Mouse (Mus musculus): ENCODE data around the gene Sergef.

DNA sequence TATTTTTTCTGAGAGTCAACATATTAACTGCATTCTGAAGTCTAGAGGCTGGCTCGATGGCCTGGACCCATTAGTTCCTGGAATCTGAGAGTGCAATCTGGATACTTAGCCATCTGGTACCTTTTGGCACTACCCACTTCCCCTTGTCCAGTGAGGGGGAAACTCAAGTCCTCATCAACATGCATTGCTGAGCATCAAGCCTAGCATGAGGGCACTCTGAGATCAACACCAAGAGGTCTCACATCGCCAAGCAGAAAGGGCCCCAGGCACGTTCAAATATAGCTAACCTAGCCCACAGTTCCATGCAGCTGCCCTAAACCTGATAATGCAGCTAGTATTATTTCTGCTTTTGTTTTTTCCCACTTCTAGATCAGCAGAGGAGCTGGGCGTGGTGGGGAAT lies 81.6 kb downstream of the Sergef start:
- TF ChIP-seq POLR2A (IDR thresholded peaks at IDR 0.05; ENCODE audit: borderline replicate concordance, insufficient read depth, low read length) (no peak), CTCF (IDR thresholded peaks at IDR 0.05; ENCODE audit: borderline replicate concordance, insufficient read depth, low read depth, low read length) (no peak)
